Mouse (Mus musculus) spleen, adult 2 months (tissue): ENCODE results near the gene Nav2.

Source experiments
- CTCF ChIP-seq: fragments of 200-500 bp; IDR thresholded peaks from 2 replicates; pipeline ENCODE4 v1.5.1; 2011; ENCODE audit warnings: mild to moderate bottlenecking, inconsistent platforms; ENCODE audit not compliant: insufficient read depth, insufficient read length, insufficient replicate concordance; ENCODE audit errors: extremely low read depth
- POLR2A ChIP-seq: fragments of 200-500 bp; IDR thresholded peaks from 2 replicates; pipeline ENCODE4 v1.6.1; 2011; ENCODE audit warnings: low read depth, low read length, inconsistent platforms

DNA sequence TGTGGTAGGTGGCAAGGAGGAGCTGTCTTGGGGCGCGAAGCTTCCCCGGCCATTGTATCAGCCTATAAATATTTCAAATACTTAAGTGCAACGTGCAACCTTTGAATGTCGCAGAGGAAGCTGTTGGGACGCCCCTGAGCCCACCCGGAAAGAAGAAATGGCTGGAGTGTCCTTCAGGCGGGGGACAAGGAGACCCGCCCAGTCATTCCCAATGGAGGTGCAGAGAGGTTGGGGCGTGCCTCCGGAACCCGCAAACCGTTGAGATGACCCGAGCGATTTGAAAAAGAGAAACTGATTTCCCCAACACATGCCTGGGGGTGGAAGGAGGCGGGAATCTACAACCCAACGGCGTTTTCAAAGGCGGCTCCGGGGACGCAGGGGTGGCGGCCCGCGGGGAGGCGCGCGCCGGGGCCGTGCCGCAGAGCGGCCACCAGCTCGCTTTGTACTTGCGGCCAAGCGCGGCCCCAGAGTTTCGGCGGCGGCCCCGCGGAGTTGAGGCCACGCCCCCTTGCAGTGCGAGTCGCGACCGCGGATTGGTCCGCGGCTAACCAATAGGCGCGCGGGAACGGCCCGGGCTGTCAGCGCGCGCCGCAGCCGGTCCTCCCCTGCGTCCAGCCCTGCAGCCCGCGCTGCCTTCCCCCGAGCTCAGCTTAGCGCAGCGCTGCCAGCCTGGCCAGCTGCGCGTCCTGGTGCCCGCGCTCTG lies 337.2 kb downstream of the Nav2 start:
- TF ChIP-seq POLR2A (no peak), CTCF (no peak)
